Comparison of ENCODE assay signal across 20 mouse cellular contexts in genomic region chr5:145226453-145226852, GRCm38 (mm10).
"Had no signal": no experiment of that assay in that cellular context is flagged by ENCODE, and none has a peak within 500 bp of the region (broad histone marks: within the 10 kb centered on the region; RNA-seq: fewer than 3 reads in every experiment).

No protein-coding gene starts in this region.

- H3K9ac ChIP-seq: lung, embryonic 14.5 days; midbrain, embryonic 12.5 days; neural tube, embryonic 13.5 days; neural tube, embryonic 15.5 days; stomach, embryonic 15.5 days had no signal

- H3K4me1 ChIP-seq: stomach, embryonic 15.5 days had no signal

- H3K9me3 ChIP-seq: midbrain, embryonic 10.5 days; midbrain, embryonic 12.5 days; neural tube, embryonic 13.5 days; neural tube, embryonic 15.5 days; stomach, embryonic 15.5 days had no signal

- H3K4me2 ChIP-seq: lung, embryonic 14.5 days; midbrain, embryonic 12.5 days; neural tube, embryonic 13.5 days; neural tube, embryonic 15.5 days; stomach, embryonic 15.5 days had no signal

- DNase-seq: lung, adult 18-20 months; lung, embryonic 14.5 days; lung, postnatal 10 days; lung, postnatal 4 days; midbrain, embryonic 14.5 days; retina, postnatal 1 day; right cerebral cortex, adult 18-20 months; right cerebral cortex, postnatal 25 days; right cerebral cortex, postnatal 4 days; thymus, adult 2 months; thymus, postnatal 25 days; thymus, postnatal 4 days had no signal

- H3K4me3 ChIP-seq: midbrain, embryonic 10.5 days; midbrain, embryonic 12.5 days; myocyte; neural tube, embryonic 13.5 days; neural tube, embryonic 15.5 days; stomach, embryonic 15.5 days had no signal

- H3K27ac ChIP-seq: midbrain, embryonic 10.5 days; midbrain, embryonic 12.5 days; neural tube, embryonic 13.5 days; neural tube, embryonic 15.5 days; stomach, embryonic 15.5 days; stomach, postnatal 0 days had no signal

- ATAC-seq: midbrain, embryonic 16.5 days had no signal

- H3K27me3 ChIP-seq: midbrain, embryonic 12.5 days; neural tube, embryonic 13.5 days; neural tube, embryonic 15.5 days; stomach, embryonic 15.5 days had no signal
